Mouse (Mus musculus) ES-E14 (cell line): ENCODE measurements around the gene Poc1a.

ENCODE experiments used
- CHD2 ChIP-seq: IDR thresholded peaks from 2 replicates; pipeline ENCODE4 v1.6.1; 2014; ENCODE audit warnings: mild to moderate bottlenecking, low read depth, low read length, inconsistent platforms
- HCFC1 ChIP-seq: IDR thresholded peaks from 2 replicates; pipeline ENCODE4 v1.6.1; 2012; ENCODE audit warnings: low read length, inconsistent platforms, borderline replicate concordance; ENCODE audit not compliant: insufficient read depth
- MAFK ChIP-seq: IDR thresholded peaks from 2 replicates; pipeline ENCODE4 v1.6.1; 2014; ENCODE audit warnings: mild to moderate bottlenecking, low read depth, low read length, inconsistent platforms; ENCODE audit not compliant: insufficient read depth

DNA sequence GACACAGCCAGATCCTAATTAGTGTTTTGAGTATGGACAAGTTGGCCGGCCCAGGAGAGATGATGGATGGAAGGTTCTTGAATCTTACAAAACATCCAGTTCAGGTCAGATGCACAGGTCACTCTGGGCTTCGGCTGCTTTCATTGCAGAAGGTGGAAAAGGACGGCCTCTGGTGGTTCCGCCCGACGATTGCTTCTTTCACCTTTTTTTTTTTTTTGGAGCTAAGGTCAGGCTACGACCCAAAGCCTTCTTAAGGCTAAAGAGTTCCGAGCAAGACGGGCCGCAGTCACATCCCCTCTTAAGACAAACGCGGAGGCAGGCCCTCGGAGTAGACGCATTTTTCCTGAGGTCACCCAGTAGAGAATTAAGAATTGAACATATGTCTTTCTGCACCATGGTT lies 475 bp upstream of the Poc1a start:
- TF ChIP-seq MAFK (0 out of 2 replicates have a peak, but pooled peaks have one; percentile 4), CHD2 (no peak), HCFC1 (no peak)
